Mouse (Mus musculus) intestine, embryonic 15.5 days (tissue): ENCODE results near the gene Gper1. TPM values are rescaled to one million over a fixed set of nuclear protein-coding genes. Genes with fewer than 3 reads are reported as not detected.

Source experiments
- ATAC-seq: fragments of 200-750 bp; cut with Nextera tagmentation; 2 replicates; pipeline ENCODE4 v1.8.0; 2017; ENCODE audit warnings: moderate TSS enrichment, moderate library complexity
- H3K27ac ChIP-seq: fragments of 300-500 bp; sonication (generic); 2 replicates; pipeline ENCODE4 v1.5.1; 2015; ENCODE audit warnings: mild to moderate bottlenecking, inconsistent platforms
- H3K27me3 ChIP-seq: fragments of 300-500 bp; sonication (generic); replicated peaks from 2 replicates; pipeline ENCODE4 v1.6.1; 2015; ENCODE audit warnings: inconsistent platforms
- H3K36me3 ChIP-seq: fragments of 300-500 bp; sonication (generic); 2 replicates; pipeline ENCODE4 v1.6.1; 2015; ENCODE audit warnings: inconsistent platforms
- H3K4me1 ChIP-seq: fragments of 300-500 bp; sonication (generic); replicated peaks from 2 replicates; pipeline ENCODE4 v1.6.1; 2015; ENCODE audit warnings: inconsistent platforms
- H3K4me2 ChIP-seq: fragments of 300-500 bp; sonication (generic); replicated peaks from 2 replicates; pipeline ENCODE4 v1.6.1; 2015; ENCODE audit warnings: mild to moderate bottlenecking, inconsistent platforms
- H3K4me3 ChIP-seq: fragments of 300-500 bp; sonication (generic); replicated peaks from 2 replicates; pipeline ENCODE4 v1.5.1; 2015; ENCODE audit warnings: inconsistent platforms
- H3K9ac ChIP-seq: fragments of 300-500 bp; sonication (generic); 2 replicates; pipeline ENCODE4 v1.6.1; 2015; ENCODE audit warnings: inconsistent platforms
- H3K9me3 ChIP-seq: fragments of 300-500 bp; sonication (generic); 2 replicates; pipeline ENCODE4 v1.6.1; 2016; ENCODE audit warnings: inconsistent platforms
- WGBS: fragments of 180-500 bp; shearing (Covaris S2); methylation state at CpG from one replicate; pipeline ENCODE4 v1.1.7; 2015; 5-methylcytosine and 5-hydroxymethylcytosine counted together
- polyA plus RNA-seq: library from polyadenylated mRNA; unstranded; fragments of >200 nt; fragmentation: Nextera tagmentation; extraction: Ambion mirVana; gene quantifications from 2 replicates; pipeline ENCODE4 v1.2.1, GENCODE M21; 2015

The Gper1 gene
- polyA plus RNA-seq, 1 experiment from 2014 or later, result 2.1 TPM

DNA sequence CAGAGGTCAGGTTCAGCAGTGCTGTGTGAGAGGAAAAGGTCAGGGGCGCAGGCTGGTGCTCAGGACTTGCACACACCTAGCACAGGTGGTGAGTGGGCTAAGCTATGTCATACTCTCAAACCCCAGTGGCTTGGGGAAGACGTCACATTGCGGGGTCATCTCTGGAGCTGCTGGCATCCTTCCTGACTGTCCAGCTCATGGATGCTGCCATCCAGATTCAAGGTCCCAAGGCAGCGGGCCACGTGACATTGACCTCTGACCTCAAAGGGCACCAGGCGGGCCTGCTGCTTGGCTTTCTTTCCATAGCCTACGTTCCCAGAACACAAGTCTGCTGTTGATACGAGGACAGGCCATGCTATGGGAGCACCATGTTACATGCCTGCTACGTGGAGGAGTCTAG lies 4.0 kb downstream of the Gper1 start:
- 86% methylated on average over 9 of the region's 9 CpGs for WGBS
- H3K9me3 ChIP-seq, result no peaks in the 10 kb centered on the region
- no peak overlapping the region for H3K4me2 ChIP-seq
- ATAC-seq, result no peak
- H3K27ac ChIP-seq, result no peak overlapping the region
- H3K27me3 ChIP-seq, result no peaks in the 10 kb centered on the region
- no peak overlapping the region for H3K4me3 ChIP-seq
- no peak overlapping the region for H3K9ac ChIP-seq
- no peaks in the 10 kb centered on the region for H3K36me3 ChIP-seq
- H3K4me1 ChIP-seq, result peaks cover 28% of the 10 kb centered on the region

DNA sequence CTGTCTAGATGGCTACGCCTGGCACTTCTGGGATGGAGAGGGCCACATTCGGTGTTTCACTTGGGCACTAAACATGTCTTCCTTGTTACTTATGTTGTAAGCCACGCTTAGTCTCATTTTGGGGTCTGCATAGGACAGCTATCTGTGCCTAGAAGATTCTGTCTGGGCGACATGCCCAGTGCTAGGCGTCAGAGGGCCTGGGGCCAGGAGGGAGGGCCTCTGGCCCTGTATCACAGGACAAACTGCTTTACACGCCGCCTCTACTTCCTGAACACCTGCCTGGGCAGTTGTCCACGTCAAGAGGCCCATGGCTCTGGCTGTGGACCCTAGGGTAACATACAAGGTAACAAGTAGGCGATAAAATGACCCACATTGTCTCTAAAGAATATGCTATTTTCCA lies 5.0 kb downstream of the Gper1 start:
- Histone ChIP-seq H3K9ac (no peak overlapping the region), H3K4me1 (peaks cover 25% of the 10 kb centered on the region), H3K27me3 (no peaks in the 10 kb centered on the region), H3K4me2 (no peak overlapping the region), H3K9me3 (no peaks in the 10 kb centered on the region), H3K27ac (no peak overlapping the region), H3K36me3 (no peaks in the 10 kb centered on the region), H3K4me3 (no peak overlapping the region)
- no peak for ATAC-seq
- 77% methylated on average over 9 of the region's 9 CpGs for WGBS

DNA sequence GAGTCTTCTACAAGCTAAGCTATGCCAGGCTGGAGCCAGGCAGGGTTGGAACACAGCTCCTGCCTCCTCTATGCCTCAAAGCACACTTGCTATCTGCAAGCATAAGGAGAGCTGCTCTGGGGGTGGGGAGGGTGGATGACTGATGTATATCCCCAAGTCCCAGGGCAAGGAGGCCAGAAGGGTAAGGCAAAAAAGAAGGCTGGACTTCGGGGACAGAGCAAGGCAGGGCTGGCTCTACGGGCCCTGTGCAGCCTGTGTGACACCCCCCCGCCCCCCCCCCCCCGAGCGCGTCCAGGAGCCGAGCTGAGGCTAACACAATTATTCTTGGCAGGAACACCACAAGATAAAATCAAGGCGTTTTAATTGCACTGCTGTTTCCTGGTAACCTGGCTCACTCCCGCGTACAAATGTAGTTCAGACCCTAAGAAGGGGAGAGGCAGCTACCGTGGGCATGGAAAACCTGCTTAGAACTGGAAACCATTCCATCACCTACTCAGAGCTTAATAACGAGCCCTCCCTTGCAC lies 6.9 kb downstream of the Gper1 start:
- ATAC-seq, result peak; percentile 33; the same call in 1 of the 2 replicates
- no peaks in the 10 kb centered on the region for H3K36me3 ChIP-seq
- no peak overlapping the region for H3K27ac ChIP-seq
- peaks cover 14% of the 10 kb centered on the region for H3K4me1 ChIP-seq
- no peak overlapping the region for H3K4me3 ChIP-seq
- H3K27me3 ChIP-seq, result no peaks in the 10 kb centered on the region
- no peak overlapping the region for H3K9ac ChIP-seq
- 23% methylated on average over 12 of the region's 12 CpGs for WGBS
- no peaks in the 10 kb centered on the region for H3K9me3 ChIP-seq
- no peak overlapping the region for H3K4me2 ChIP-seq

DNA sequence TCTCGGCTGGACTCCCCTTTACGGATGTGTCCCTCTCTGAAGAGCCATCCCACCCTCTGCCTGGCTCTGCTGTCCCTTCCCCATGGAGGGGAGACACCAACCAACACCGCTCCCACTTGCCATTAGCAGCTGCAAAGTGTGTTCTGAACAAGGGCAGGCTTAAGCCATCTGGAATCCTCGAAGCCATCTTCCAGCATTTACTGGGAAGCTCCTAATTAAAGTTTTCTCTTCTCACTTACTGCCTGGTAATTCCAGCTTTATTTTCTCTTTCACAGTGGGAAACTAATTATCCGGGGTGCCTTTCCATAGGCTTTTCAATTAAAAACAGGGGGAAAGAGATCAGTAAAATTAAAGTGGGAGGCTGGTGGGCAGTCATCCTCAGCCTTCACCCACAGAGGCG lies 9.4 kb downstream of the Gper1 start:
- Histone ChIP-seq H3K9ac (no peak overlapping the region), H3K27ac (no peak overlapping the region), H3K9me3 (no peaks in the 10 kb centered on the region), H3K27me3 (no peaks in the 10 kb centered on the region), H3K36me3 (no peaks in the 10 kb centered on the region), H3K4me2 (no peak overlapping the region), H3K4me1 (peaks cover 11% of the 10 kb centered on the region), H3K4me3 (no peak overlapping the region)
- WGBS, result 81% methylated on average over 6 of the region's 6 CpGs
- no peak for ATAC-seq

DNA sequence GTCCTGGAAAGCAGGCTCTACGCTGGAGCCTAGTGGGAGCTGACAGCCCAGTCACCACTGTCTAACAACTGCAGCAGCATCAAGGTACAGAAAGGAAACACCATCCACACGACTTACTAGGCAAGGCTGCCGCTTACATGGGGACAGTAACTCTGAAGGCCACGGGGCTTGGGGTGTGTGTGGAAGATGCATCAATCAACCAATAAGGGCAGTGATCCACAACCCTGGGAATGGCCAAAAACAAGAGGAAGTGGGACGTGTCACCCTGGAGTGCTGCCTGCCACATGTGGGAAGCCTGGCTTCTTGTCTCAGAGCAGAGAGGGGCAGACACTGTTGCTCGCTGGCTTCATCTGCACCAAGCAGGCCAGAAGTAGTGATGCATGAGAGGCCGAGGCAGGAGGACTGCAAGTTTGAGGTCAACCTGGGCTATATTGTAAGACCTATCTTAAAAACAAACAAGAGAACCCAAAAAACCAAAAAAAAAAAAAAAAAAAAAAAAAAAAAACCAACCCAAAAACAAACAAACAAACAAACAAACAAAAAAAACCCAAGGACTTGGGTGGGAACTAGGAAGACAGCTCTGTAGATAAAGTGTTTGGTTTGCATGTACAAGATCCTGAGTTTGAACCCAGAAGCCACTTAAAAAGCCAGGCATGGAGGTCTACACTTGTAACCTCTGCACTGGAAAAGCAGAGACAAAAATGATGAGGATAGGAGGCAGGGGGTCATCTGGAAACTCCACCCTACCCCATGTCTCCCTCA lies 10.0 kb downstream of the Gper1 start:
- Histone ChIP-seq H3K4me2 (no peak overlapping the region), H3K9me3 (no peaks in the 10 kb centered on the region), H3K36me3 (no peaks in the 10 kb centered on the region), H3K27me3 (no peaks in the 10 kb centered on the region), H3K27ac (no peak overlapping the region), H3K4me3 (no peak overlapping the region), H3K9ac (no peak overlapping the region), H3K4me1 (peaks cover 10% of the 10 kb centered on the region)
- WGBS, result 72% methylated on average over 7 of the region's 7 CpGs
- no peak for ATAC-seq

DNA sequence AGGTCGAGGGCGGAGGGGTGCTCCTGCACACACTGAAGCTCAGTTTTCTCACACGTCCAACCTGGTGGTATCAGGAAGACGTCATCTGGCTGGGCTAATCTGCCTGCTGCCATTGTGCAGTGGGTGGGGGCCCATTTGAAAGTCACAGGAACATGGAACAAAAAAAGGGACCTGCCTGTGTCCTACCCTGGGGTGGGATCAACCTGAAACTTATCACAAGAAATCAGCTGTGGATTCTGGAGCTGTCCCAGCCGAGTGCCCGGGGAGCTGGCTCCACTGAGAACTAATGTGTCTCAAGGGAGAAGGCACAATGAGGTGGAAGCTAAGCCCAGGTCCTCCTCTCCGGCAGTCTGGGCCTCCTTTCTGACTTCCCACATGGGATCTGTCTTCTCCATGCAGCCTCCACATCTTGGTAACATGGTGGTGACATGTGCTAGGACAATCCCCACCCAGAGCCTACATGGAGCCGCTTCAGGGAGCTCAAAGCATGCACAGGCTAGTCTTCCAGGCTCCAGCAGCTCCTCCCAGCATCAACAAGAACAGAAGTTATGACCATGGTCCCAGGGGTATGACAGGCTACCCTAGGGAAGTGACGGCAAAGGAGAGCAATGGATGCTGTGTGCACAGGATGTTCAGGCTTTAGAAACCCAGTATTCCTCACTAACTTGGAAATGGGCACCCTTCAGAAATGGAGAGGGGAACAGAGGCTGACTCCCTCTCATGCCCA lies 11.1 kb downstream of the Gper1 start:
- Histone ChIP-seq H3K4me3 (no peak overlapping the region), H3K9me3 (no peaks in the 10 kb centered on the region), H3K36me3 (no peaks in the 10 kb centered on the region), H3K9ac (no peak overlapping the region), H3K4me1 (peaks cover 11% of the 10 kb centered on the region), H3K27ac (no peak overlapping the region), H3K4me2 (no peak overlapping the region), H3K27me3 (no peaks in the 10 kb centered on the region)
- ATAC-seq, result no peak
- WGBS, result 81% methylated on average over 9 of the region's 9 CpGs

DNA sequence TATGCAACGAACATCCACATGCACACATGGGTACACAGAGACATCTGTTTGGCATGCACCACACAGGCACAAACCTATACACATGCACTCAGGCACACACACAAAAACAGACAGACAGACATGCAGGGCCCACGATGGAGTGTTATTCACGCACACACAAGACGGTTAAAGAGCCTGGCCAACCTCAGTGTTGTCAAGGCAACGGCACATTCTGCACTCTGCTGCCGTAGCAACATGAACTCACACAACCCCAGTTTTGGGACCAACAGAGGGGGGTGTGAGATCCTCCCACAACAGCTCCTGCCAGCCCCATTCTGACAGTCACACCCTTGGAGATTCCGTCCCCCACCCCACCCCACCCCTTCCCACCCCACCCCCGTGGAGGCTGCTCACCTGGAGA lies 12.0 kb downstream of the Gper1 start:
- ATAC-seq, result no peak
- no peaks in the 10 kb centered on the region for H3K27me3 ChIP-seq
- no peaks in the 10 kb centered on the region for H3K36me3 ChIP-seq
- H3K9me3 ChIP-seq, result no peaks in the 10 kb centered on the region
- H3K4me1 ChIP-seq, result peaks cover 4% of the 10 kb centered on the region
- no peak overlapping the region for H3K9ac ChIP-seq
- no peak overlapping the region for H3K4me2 ChIP-seq
- no peak overlapping the region for H3K27ac ChIP-seq
- no peak overlapping the region for H3K4me3 ChIP-seq
- 44% methylated on average over 8 of the region's 8 CpGs for WGBS

DNA sequence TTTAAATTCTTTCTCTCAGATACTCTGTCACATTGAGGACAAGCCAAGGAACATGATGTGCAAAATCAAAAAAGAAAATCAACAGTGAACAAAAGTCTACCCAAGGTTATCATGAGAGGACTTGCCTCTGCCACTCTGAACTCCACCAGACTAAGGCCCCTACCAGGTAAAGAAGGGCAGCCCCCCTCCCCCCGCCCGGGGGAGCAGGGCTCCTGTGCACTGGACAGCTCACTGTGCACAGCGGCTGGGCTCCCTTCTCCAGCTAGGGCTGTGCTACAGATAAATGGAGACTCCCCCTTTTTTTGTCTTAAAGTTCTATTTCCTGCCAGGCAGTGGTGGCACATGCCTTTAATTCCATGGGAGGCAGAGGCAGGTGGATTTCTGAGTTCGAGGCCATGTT lies 14.8 kb downstream of the Gper1 start:
- H3K27me3 ChIP-seq, result no peaks in the 10 kb centered on the region
- H3K4me3 ChIP-seq, result no peak overlapping the region
- ATAC-seq, result no peak
- H3K9ac ChIP-seq, result no peak overlapping the region
- H3K27ac ChIP-seq, result no peak overlapping the region
- 93% methylated on average over 4 of the region's 4 CpGs for WGBS
- H3K4me1 ChIP-seq, result 0 out of 2 replicates have a peak, but pooled peaks cover 4% of the 10 kb centered on the region
- H3K4me2 ChIP-seq, result no peak overlapping the region
- no peaks in the 10 kb centered on the region for H3K9me3 ChIP-seq
- no peaks in the 10 kb centered on the region for H3K36me3 ChIP-seq

DNA sequence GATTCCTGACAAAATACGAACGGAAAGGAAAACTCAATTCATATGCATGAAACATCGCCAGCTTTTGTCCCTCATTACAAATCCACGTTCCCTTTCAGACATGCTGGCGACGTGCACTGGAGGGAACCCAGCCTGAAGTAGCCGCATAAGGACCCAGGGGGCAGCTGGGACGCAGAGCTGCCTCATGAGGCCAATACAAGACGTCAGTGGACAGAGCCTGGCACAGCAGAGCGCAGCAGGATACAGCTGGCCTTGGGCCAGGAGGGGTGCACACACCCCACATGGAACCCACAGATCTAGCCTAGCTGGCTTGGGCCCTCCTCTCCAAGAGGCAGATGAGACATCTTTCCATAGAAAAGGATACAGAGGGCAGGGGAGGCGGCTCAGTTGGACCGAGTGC lies 15.5 kb downstream of the Gper1 start:
- Histone ChIP-seq H3K9ac (no peak overlapping the region), H3K4me1 (0 out of 2 replicates have a peak, but pooled peaks cover 5% of the 10 kb centered on the region), H3K9me3 (no peaks in the 10 kb centered on the region), H3K4me3 (no peak overlapping the region), H3K4me2 (no peak overlapping the region), H3K27ac (no peak overlapping the region), H3K36me3 (no peaks in the 10 kb centered on the region), H3K27me3 (no peaks in the 10 kb centered on the region)
- no peak for ATAC-seq
- WGBS, result 86% methylated on average over 12 of the region's 12 CpGs

DNA sequence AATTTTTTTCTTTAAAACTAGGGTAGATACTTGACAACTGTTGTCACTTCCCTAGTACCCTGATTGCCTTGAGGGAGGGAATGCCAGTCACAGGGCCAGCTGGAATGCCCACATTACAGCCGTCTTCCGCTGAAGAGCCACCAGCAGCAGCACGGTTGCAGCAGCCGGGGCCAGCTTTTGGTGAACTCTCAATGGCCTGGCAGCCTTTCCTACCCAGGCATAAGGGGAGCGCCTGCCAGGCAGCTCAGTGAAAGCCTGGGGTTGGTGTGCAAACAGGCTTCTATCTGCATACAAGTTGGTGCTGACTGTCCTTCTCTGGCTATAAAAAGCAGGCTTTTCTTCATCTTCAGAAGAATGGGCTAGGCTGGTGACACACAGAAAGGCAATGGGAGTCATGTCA lies 17.5 kb downstream of the Gper1 start:
- Histone ChIP-seq H3K9me3 (no peaks in the 10 kb centered on the region), H3K4me3 (no peak overlapping the region), H3K9ac (no peak overlapping the region), H3K4me1 (0 out of 2 replicates have a peak, but pooled peaks cover 5% of the 10 kb centered on the region), H3K36me3 (no peaks in the 10 kb centered on the region), H3K27ac (no peak overlapping the region), H3K4me2 (no peak overlapping the region), H3K27me3 (no peaks in the 10 kb centered on the region)
- WGBS, result 85% methylated on average over 5 of the region's 5 CpGs
- no peak for ATAC-seq

DNA sequence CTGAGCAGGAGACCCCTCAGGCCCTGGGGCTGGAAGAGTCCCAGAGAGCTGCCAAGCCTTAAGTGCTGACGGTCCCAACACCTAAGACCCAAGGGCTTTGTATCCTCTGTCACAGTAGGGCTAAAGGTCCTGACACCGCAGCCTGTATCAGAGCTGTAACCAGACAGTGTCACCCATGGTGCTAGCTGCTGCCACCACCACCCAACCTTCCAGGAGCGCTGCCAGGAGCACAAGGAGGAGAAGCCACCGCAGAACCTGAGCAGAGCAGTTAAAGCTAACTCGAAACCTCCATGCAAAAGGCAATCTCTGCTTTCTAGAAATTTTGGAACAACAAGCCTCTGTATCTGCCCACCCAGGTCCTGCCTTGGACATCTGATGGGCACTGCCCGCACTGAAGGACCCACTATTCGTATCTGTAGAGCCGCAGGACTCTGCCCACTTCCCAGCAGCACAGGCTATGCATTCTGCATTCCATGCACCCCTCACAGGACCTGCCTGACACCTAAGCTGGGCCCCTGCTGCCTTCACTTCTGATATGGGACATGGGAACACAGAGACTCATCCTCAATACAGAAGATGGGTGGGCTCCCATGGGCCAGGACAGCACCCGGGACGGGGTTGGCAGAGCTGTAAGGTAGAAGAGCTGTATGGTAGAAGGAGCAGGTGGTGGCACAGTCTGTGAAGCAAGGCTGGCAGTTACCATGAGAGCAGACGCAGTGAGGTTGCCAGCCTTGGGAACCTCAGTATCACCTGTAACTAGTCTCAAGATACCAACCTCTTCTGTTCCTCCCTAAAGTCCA lies 18.2 kb downstream of the Gper1 start:
- Histone ChIP-seq H3K36me3 (no peaks in the 10 kb centered on the region), H3K4me1 (0 out of 2 replicates have a peak, but pooled peaks cover 5% of the 10 kb centered on the region), H3K4me2 (no peak overlapping the region), H3K27ac (no peak overlapping the region), H3K4me3 (no peak overlapping the region), H3K27me3 (no peaks in the 10 kb centered on the region), H3K9ac (no peak overlapping the region), H3K9me3 (no peaks in the 10 kb centered on the region)
- no peak for ATAC-seq
- 94% methylated on average over 11 of the region's 11 CpGs for WGBS

DNA sequence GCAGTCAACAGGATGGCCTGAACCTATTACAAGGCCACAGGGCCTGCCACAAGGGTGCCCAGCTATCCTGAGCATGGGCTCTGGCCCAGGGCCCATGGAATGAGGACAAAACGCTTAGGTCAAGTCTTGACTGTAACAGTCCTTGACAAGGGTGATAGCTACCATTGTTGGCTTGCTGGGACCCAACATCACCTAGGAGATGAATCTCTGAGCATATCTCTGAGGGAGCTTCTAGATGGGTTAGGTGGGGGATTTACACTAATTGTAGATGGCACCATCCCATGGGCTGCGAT lies 18.7 kb downstream of the Gper1 start:
- Histone ChIP-seq H3K9me3 (no peaks in the 10 kb centered on the region), H3K4me1 (0 out of 2 replicates have a peak, but pooled peaks cover 5% of the 10 kb centered on the region), H3K27me3 (no peaks in the 10 kb centered on the region), H3K27ac (no peak overlapping the region), H3K4me3 (no peak overlapping the region), H3K36me3 (no peaks in the 10 kb centered on the region), H3K4me2 (no peak overlapping the region), H3K9ac (no peak overlapping the region)
- no peak for ATAC-seq
- 91% methylated on average over 2 of the region's 2 CpGs for WGBS
